Mouse (Mus musculus) liver, embryonic 14.5 days (tissue): Measurements from ENCODE around the gene Ctsd. TPM values are rescaled to one million over a fixed set of nuclear protein-coding genes. Genes with fewer than 3 reads are reported as not detected.

Experiments used
- ATAC-seq: fragments of 200-750 bp; cut with Nextera tagmentation; 2 replicates; pipeline ENCODE4 v1.8.0; 2017; ENCODE audit warnings: moderate number of reproducible peaks, mild to moderate bottlenecking, moderate library complexity; ENCODE audit not compliant: insufficient read depth
- DNase-seq, 3 experiments: peaks; one replicate each; pipeline ENCODE4 v3.0.0-alpha.2; 2012 to 2013; ENCODE audit warnings: low read depth in 3 of 3, low spot score in 3 of 3
- H3K27ac ChIP-seq: fragments of 300-500 bp; sonication (generic); 2 replicates; pipeline ENCODE4 v1.5.1; 2014; ENCODE audit warnings: moderate library complexity, mild to moderate bottlenecking, control low read depth, inconsistent platforms
- H3K27me3 ChIP-seq: fragments of 300-500 bp; sonication (generic); 2 replicates; pipeline ENCODE4 v1.6.1; 2014; ENCODE audit warnings: mild to moderate bottlenecking, low read length, moderate library complexity; ENCODE audit not compliant: control insufficient read depth, insufficient read depth
- H3K36me3 ChIP-seq: fragments of 300-500 bp; sonication (generic); replicated peaks from 2 replicates; pipeline ENCODE4 v1.6.1; 2014; ENCODE audit warnings: low read depth; ENCODE audit not compliant: control insufficient read depth, insufficient read depth
- H3K4me1 ChIP-seq, 2 experiments: fragments of 200-500 bp in 1 of 2; fragments of 300-500 bp in 1 of 2; sonication (generic) in 1 of 2; replicated peaks; 2 replicates each; pipeline ENCODE4 v1.6.1; 2012 to 2014; ENCODE audit warnings: antibody characterized with exemption in 1 of 2, inconsistent platforms in 1 of 2, low read length in 1 of 2; ENCODE audit not compliant: control insufficient read depth in 2 of 2, insufficient read depth in 2 of 2
- H3K4me2 ChIP-seq: fragments of 300-500 bp; sonication (generic); 2 replicates; pipeline ENCODE4 v1.6.1; 2014; ENCODE audit warnings: low read depth, mild to moderate bottlenecking, control low read depth, moderate library complexity
- H3K4me3 ChIP-seq, 2 experiments: fragments of 200-500 bp in 1 of 2; fragments of 300-500 bp in 1 of 2; sonication (generic) in 1 of 2; 2 replicates each; pipeline ENCODE4 v1.5.1; 2012 to 2014; ENCODE audit warnings: low read depth in 2 of 2, low read length in 2 of 2, mild to moderate bottlenecking in 2 of 2, control low read depth in 1 of 2, inconsistent platforms in 1 of 2, moderate library complexity in 1 of 2; ENCODE audit not compliant: insufficient read depth in 1 of 2
- H3K9ac ChIP-seq: fragments of 300-500 bp; sonication (generic); replicated peaks from 2 replicates; pipeline ENCODE4 v1.6.1; 2014; ENCODE audit warnings: mild to moderate bottlenecking, control low read depth, moderate library complexity
- H3K9me3 ChIP-seq: fragments of 300-500 bp; sonication (generic); 2 replicates; pipeline ENCODE4 v1.6.1; 2016; ENCODE audit warnings: low read length, mixed read lengths; ENCODE audit not compliant: control insufficient read depth
- CTCF ChIP-seq: IDR thresholded peaks from 2 replicates; pipeline ENCODE4 v1.5.1; 2016; ENCODE audit warnings: antibody characterized with exemption, low read depth, control low read depth
- EP300 ChIP-seq: IDR thresholded peaks from 2 replicates; pipeline ENCODE4 v1.6.1; 2016; ENCODE audit warnings: antibody characterized with exemption, low read depth
- WGBS: fragments of 180-500 bp; shearing (Covaris S2); extraction: QIAGEN DNeasy Blood & Tissue Kit; methylation state at CpG from one replicate; pipeline ENCODE4 v1.1.7; 2014; ENCODE audit not compliant: insufficient replicate concordance; 5-methylcytosine and 5-hydroxymethylcytosine counted together
- polyA plus RNA-seq, 2 experiments: library from polyadenylated mRNA; depleted of rRNA in 1 of 2; stranded (reverse) in 1 of 2; unstranded in 1 of 2; fragments of >200 nt; fragmentation: Nextera tagmentation in 1 of 2; extraction: Ambion mirVana in 1 of 2; gene quantifications; 2 replicates each; pipeline versions ENCODE4 v1.2.1 to v1.2.3; 2012 to 2014

The Ctsd gene
- polyA plus RNA-seq, 2 experiments: 180 to 324 TPM

DNA sequence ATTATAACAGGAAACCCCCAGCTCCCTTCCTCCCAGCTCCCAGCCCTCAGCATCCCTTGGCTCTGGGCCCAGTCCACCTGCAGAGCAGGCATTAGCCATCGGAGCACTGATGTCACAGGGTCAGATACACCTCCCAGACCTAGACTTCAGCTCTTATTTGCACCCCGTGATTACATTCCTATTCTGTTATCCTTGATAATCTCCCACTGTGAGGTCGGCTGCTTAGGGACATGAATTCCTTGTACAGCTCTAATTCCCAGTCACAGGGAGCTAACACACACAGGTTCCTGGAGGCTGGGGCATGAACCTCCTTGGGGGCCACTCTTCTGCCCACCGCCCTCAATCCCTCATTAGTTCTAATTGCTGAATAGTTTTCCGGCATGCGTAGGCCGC is 12.9 kb upstream of the Ctsd start:
- H3K4me2 ChIP-seq: no peak overlapping the region
- TF ChIP-seq EP300 (no peak), CTCF (no peak)
- H3K9me3 ChIP-seq: no peaks in the 10 kb centered on the region
- WGBS: 81% methylated on average over 7 of the region's 7 CpGs
- H3K4me3 ChIP-seq: no peak overlapping the region
- H3K9ac ChIP-seq: no peak overlapping the region
- no peak overlapping the region for H3K27ac ChIP-seq
- ATAC-seq (no peak), DNase-seq (no peak)
- no peaks in the 10 kb centered on the region for H3K27me3 ChIP-seq
- no peaks in the 10 kb centered on the region for H3K36me3 ChIP-seq
- peaks cover 7 to 44% of the 10 kb centered on the region in 2 experiments for H3K4me1 ChIP-seq

DNA sequence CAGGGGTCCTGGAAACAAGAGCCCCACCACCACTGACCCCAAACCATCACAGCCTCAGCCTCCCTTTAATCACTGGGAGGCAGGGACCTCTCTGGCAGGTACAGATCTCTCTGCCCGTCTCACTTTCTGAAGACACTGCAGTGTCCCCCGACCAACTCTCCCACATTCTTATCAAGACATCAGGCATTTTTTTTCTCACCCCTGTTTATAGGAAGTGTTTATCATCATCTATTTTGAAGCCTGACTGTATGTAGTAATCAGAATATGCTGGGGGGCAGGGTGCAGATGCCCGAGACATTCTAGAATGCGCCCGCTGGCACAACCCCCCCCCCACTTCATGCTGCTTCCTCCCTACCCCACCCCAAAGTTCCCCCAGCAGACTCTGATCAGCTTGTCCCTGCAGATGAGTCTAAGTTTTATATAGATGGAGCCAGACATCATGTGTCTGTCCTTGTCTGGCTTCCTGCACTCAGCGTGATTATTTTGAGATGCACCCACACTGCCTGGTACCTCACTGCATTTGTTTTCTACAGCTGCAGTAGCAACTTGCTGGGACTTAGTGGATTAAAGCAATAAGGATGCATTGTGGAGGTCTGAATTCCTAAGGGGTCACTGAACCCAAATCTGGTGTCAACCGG is 12.4 kb upstream of the Ctsd start:
- no peak overlapping the region for H3K9ac ChIP-seq
- 49% methylated on average over 7 of the region's 7 CpGs for WGBS

DNA sequence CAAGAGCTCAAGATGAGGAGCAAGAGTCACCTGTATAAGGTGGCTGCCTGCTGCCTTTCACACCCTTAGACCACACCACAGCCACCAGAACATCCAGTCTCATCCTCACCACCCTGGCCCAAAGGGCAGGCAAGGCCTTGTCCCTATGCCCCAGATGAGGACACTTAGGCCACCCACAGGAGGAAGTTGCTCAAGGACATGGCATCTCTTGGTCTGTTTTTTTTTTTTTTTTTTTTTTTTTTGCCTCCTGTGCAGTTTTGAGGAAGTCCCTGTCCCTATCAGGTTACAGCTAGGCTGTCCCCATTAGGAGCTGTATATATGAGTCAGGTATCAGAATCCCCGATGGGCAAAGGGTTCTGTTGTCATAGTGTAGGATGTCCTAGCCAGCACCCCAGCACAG is 11.4 kb upstream of the Ctsd start:
- Histone ChIP-seq H3K4me2 (no peak overlapping the region), H3K9ac (no peak overlapping the region), H3K4me1 (peaks cover 22 to 59% of the 10 kb centered on the region in 2 experiments), H3K4me3 (no peak overlapping the region), H3K27me3 (no peaks in the 10 kb centered on the region), H3K27ac (no peak overlapping the region), H3K36me3 (no peaks in the 10 kb centered on the region), H3K9me3 (no peaks in the 10 kb centered on the region)
- DNase-seq (no peak), ATAC-seq (no peak)
- 15% methylated on average over 1 of the region's 1 CpGs for WGBS
- TF ChIP-seq CTCF: no peak
- no peak for TF ChIP-seq EP300

More for the DNA sequence above, 12.4 kb upstream of the Ctsd start:
- Histone ChIP-seq H3K4me1 (peaks cover 12 to 49% of the 10 kb centered on the region in 2 experiments), H3K4me3 (no peak overlapping the region), H3K27me3 (no peaks in the 10 kb centered on the region), H3K4me2 (no peak overlapping the region), H3K36me3 (no peaks in the 10 kb centered on the region), H3K27ac (no peak overlapping the region), H3K9me3 (no peaks in the 10 kb centered on the region)
- ATAC-seq (no peak), DNase-seq (no peak)
- TF ChIP-seq CTCF (no peak), EP300 (no peak)

DNA sequence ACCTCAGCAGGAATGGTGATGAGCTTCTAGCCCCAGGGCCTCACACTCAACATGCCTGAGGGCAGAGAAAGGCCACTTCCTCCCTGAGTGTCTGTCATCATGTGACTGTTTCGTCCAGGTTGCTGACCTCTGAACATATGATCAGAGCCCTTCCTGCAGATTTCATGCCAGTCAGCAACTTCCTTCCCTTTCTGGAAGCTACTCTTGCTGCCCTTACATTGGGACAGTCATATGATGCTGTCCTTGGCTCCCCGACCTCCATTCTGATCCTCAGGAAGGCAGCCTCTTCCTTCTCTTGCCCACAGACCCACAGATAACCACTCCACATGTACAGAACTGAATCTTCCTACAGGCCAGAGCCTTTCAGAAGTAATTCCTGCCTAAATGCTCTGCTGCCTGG is 10.2 kb upstream of the Ctsd start:
- WGBS: 28% methylated on average over 2 of the region's 2 CpGs
- no peak overlapping the region for H3K9ac ChIP-seq
- DNase-seq (no peak), ATAC-seq (no peak)
- H3K4me2 ChIP-seq: no peak overlapping the region
- H3K27ac ChIP-seq: no peak overlapping the region
- no peaks in the 10 kb centered on the region for H3K27me3 ChIP-seq
- peaks cover 32 to 65% of the 10 kb centered on the region in 2 experiments for H3K4me1 ChIP-seq
- no peak overlapping the region for H3K4me3 ChIP-seq
- no peaks in the 10 kb centered on the region for H3K9me3 ChIP-seq
- no peaks in the 10 kb centered on the region for H3K36me3 ChIP-seq
- TF ChIP-seq CTCF (no peak), EP300 (no peak)

DNA sequence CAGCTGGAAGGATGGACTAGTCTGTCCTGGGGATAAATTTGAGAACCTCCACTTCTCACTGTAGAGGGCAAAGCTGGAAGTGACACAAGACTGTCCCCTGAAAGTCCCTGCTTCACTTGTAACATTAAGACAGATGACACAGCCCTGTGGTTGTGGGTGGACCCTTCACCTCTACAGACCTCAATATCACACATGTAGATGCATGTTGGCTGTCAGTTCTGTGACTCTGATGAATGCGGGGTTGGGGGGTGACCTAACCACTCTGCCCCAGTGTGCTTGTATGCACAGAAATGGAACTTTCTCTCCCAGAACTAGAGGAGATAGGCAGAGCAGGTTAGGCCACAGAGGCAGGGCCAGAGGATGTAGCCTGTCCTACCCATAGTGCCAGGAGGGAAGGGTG is 8.8 kb upstream of the Ctsd start:
- ATAC-seq (no peak), DNase-seq (no peak)
- TF ChIP-seq CTCF (no peak), EP300 (no peak)
- Histone ChIP-seq H3K27me3 (no peaks in the 10 kb centered on the region), H3K4me2 (no peak overlapping the region), H3K27ac (no peak overlapping the region), H3K4me1 (peaks cover 40 to 74% of the 10 kb centered on the region in 2 experiments), H3K4me3 (no peak overlapping the region), H3K9ac (no peak overlapping the region), H3K36me3 (no peaks in the 10 kb centered on the region), H3K9me3 (no peaks in the 10 kb centered on the region)
- WGBS: 73% methylated on average over 1 of the region's 1 CpGs
